8 mouse cellular contexts compared by ENCODE assay signal in genomic region chr16:94289138-94290072, GRCm38 (mm10). TPM values are rescaled to one million over a fixed set of nuclear protein-coding genes. Genes with fewer than 3 reads are reported as not detected.
DNase-seq lines count a peak whose midpoint lies in the region; ATAC-seq lines count a peak whose summit lies in the region.

No protein-coding gene starts in this region.

- H3K9ac ChIP-seq in liver, embryonic 11.5 days (ENCODE audit: low read depth, low read length): peak overlapping the region; percentile 89
- peak overlapping the region; percentile 90 for H3K9ac ChIP-seq in neural tube, embryonic 12.5 days

- 15% methylated on average over 36 of the region's 39 CpGs for WGBS in liver, embryonic 11.5 days
- 15% methylated on average over 39 of the region's 39 CpGs for WGBS in neural tube, embryonic 12.5 days

- H3K4me2 ChIP-seq in liver, embryonic 11.5 days: peak overlapping the region; percentile 99
- H3K4me2 ChIP-seq in neural tube, embryonic 12.5 days (replicated peaks): peak overlapping the region; percentile 99

- H3K4me3 ChIP-seq in liver, embryonic 11.5 days (ENCODE audit: low read depth, low read length): peak overlapping the region; percentile 94
- peak overlapping the region; percentile 90 for H3K4me3 ChIP-seq in neural tube, embryonic 12.5 days

- no peak; the same call in none of the 2 replicates for ATAC-seq in liver, embryonic 11.5 days (replicated peaks; ENCODE audit: low FRiP score)
- ATAC-seq in neural tube, embryonic 12.5 days (ENCODE audit: low FRiP score, low read depth): peak; percentile 70

- no peaks in the 10 kb centered on the region; the same call in 1 of the 2 replicates for H3K4me1 ChIP-seq in liver, embryonic 11.5 days (replicated peaks; ENCODE audit: control insufficient read depth, insufficient read depth, low read length)
- peaks cover 15% of the 10 kb centered on the region for H3K4me1 ChIP-seq in neural tube, embryonic 12.5 days

- H3K27ac ChIP-seq in liver, embryonic 11.5 days (ENCODE audit: low read depth, low read length): peak overlapping the region; percentile 32; the same call in 1 of the 2 replicates
- H3K27ac ChIP-seq in neural tube, embryonic 12.5 days: peak overlapping the region; percentile 37; the same call in 1 of the 2 replicates

- DNase-seq in urinary bladder, postnatal 36 days (ENCODE audit: low spot score in 2 of 2): peak; percentile 15 to 17
- DNase-seq in urinary bladder, postnatal 10 days (ENCODE audit: low spot score): no peak
- DNase-seq in cerebellum, postnatal 36 days: peak; percentile 47 to 51
- peak; percentile 20 to 27 for DNase-seq in heart, adult 9 months (ENCODE audit: low spot score in 2 of 2)
- DNase-seq in kidney, postnatal 36 days: peak; percentile 18 to 58
- DNase-seq in liver, embryonic 11.5 days (ENCODE audit: low spot score): peak; percentile 56
- no peak for DNase-seq in spleen, postnatal 4 days (ENCODE audit: low spot score in 2 of 2)

- no peaks in the 10 kb centered on the region for H3K9me3 ChIP-seq in liver, embryonic 11.5 days (ENCODE audit: control insufficient read depth, low read length)
- no peaks in the 10 kb centered on the region for H3K9me3 ChIP-seq in neural tube, embryonic 12.5 days

- H3K27me3 ChIP-seq in liver, embryonic 11.5 days (replicated peaks; ENCODE audit: control insufficient read depth, insufficient read depth, low read length): 0 out of 2 replicates have a peak, but pooled peaks cover 4% of the 10 kb centered on the region
- no peaks in the 10 kb centered on the region for H3K27me3 ChIP-seq in neural tube, embryonic 12.5 days (replicated peaks)

- no peaks in the 10 kb centered on the region for H3K36me3 ChIP-seq in liver, embryonic 11.5 days (ENCODE audit: control insufficient read depth, insufficient read depth, low read length)
- H3K36me3 ChIP-seq in neural tube, embryonic 12.5 days: no peaks in the 10 kb centered on the region

RNA-seq across cellular contexts. Expression of gene Hlcs, which starts 24.0 kb away (rescaled TPM):
- polyA plus RNA-seq in liver, embryonic 11.5 days (2014; fragmentation: Nextera tagmentation; extraction: Ambion mirVana): 7.1 and 7.4 TPM in 2 replicates
- polyA plus RNA-seq in neural tube, embryonic 12.5 days (2016; fragmentation: Nextera tagmentation; extraction: Ambion mirVana): 10.3 TPM in 2 replicates

RNA-seq across cellular contexts. Expression of gene Ripply3, which starts 38.8 kb away (rescaled TPM):
- polyA plus RNA-seq in liver, embryonic 11.5 days (2014; fragmentation: Nextera tagmentation; extraction: Ambion mirVana): 4.7 and 5.2 TPM in 2 replicates
- 3.5 and 4.1 TPM in 2 replicates for polyA plus RNA-seq in neural tube, embryonic 12.5 days (2016; fragmentation: Nextera tagmentation; extraction: Ambion mirVana)

Comparison
In these comparisons a context has a peak if more than half of its experiments do, and no peak if none do; other contexts are left out.
1. DNase-seq: peak in urinary bladder, postnatal 36 days (2 of 2), cerebellum, postnatal 36 days (2 of 2), heart, adult 9 months (2 of 2), kidney, postnatal 36 days (2 of 2) and liver, embryonic 11.5 days (single experiment); none in urinary bladder, postnatal 10 days (single experiment) and spleen, postnatal 4 days (0 of 2).